Mouse (Mus musculus) testis, adult 2 months (tissue): ENCODE results near the gene Magi1.

Source experiments
- CTCF ChIP-seq: fragments of 200-500 bp; IDR thresholded peaks from 2 replicates; pipeline ENCODE4 v1.5.1; 2012; ENCODE audit warnings: low read depth, mild to moderate bottlenecking, inconsistent platforms, low read length, moderate library complexity; ENCODE audit not compliant: control insufficient read depth, insufficient read depth, insufficient replicate concordance
- POLR2A ChIP-seq: fragments of 200-500 bp; IDR thresholded peaks from 2 replicates; pipeline ENCODE4 v1.6.1; 2012; ENCODE audit warnings: low read depth, mild to moderate bottlenecking, inconsistent platforms, low read length, moderate library complexity; ENCODE audit not compliant: control insufficient read depth

GRCm38 (mm10) chr6:94021239-94021962 is 262.3 kb downstream of the Magi1 start:
- no peak for TF ChIP-seq POLR2A
- no peak for TF ChIP-seq CTCF
